Mouse (Mus musculus) heart, adult 18-20 months (tissue): ENCODE measurements around the gene C130032M10Rik. TPM values are rescaled to one million over a fixed set of nuclear protein-coding genes. Genes with fewer than 3 reads are reported as not detected.
A peak's percentile ranks its signal among the peaks of the same experiment; 100 is the strongest.
"Not testable (repeated sequence)": the region's sequence is repeated elsewhere in the genome, so short reads cannot be mapped to it uniquely, and the experiment has no call there.

ENCODE experiments used
- DNase-seq, 2 experiments: peaks; one replicate each; pipeline ENCODE4 v3.0.0; 2021 to 2022; ENCODE audit warnings: mixed read lengths in 1 of 2
- total RNA-seq, 2 experiments: library from RNA; stranded (reverse); gene quantifications; 2 replicates each; pipeline ENCODE4 v1.2.3; 2021

Gene C130032M10Rik
- total RNA-seq, 2 experiments from 2014 or later: not detected

DNA sequence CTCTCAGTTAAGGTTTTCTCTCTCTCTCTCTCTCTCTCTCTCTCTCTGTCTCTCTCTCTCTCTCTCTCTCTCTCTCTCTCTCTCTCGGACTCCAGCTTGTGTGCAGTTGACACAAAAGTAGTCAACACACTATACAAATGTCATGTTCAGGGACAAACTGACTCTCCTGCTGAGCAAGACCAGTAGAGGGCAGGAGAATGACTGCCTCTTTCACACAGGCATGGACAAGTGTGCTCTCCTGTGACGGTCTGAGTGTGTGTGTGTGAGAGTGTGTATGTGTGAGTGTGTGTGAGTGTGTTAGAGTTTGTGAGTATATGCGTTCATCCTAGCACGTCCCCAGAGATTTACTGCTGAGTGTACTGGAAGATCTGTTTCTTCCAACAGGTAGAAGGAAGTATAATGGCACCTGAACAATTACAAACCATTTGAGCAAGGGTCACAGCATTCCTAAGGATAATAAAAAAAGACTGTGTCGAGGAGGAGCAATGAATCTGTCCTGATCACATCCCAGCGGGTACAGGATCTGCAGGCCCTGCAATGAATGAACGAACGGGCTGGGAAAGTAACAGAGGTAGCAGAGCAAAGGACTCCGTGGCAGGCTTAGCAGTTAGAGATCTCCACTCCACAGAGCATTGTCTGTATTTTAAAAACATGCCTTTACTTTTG lies 3.4 kb downstream of the C130032M10Rik start:
- no peak for DNase-seq

GRCm38 (mm10) chr9:114520529-114520928 lies 5.0 kb downstream of the C130032M10Rik start:
- DNase-seq: not testable (repeated sequence)

DNA sequence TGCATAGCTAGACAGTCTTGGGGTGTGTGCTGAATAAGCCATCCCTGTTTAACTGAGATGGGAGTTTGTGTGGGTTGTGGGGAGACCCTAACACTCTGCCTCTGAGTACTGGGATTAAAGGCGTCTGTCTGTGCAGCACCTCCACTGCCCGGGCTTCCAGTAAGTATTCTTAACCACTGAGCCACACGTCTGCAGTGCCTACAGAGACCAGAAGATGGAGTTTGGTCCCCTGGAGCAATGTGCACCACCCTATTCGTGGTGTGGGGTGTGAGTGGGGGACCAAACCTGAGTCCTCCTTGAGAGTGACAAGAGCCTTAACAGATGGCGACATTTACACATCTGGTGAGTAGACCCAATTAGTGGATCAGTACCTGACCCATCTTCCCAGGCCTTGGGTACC lies 6.5 kb downstream of the C130032M10Rik start:
- no peak for DNase-seq

DNA sequence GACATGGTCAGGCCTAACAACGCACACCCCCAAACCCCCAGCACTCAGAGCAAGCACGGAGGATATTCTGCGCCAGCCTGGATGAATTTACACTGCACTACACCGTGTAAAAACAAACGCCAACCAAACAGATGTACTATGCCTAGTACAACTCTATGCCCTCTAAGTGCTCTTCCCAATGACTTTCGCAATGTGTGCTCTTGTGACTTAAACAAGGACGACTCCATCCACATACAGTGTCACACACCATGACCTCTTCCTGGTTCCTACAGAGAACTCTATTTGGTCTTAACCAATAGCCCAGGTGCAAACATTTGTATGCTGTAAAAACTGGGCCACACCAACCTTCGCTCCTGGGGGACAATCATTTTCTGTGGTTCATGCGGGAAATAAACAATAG lies 7.0 kb downstream of the C130032M10Rik start:
- DNase-seq: no peak

DNA sequence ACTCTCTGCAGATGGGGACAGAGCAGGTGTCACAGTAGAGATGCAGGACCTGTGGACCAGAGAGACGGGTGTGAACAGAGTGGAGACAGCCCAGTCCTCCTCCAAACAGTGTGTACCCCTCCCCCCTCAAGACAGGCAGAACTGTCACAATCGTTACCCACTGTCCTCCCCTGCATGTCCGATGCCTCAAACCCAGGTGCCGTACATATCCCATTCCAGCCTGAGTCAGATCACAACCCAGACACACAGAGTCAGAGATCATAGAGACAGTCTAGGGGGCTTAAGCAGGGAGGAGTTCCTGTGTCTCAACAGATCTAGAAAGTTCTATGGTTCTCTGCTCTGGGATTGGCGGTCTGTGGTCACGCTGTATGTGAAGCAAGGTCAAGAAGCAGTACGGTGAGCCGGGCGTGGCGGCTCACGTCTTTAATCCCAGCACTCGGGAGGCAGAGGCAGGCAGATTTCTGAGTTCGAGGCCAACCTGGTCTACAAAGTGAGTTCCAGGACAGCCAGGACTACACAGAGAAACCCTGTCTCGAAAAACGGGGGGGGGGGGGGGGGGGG lies 9.7 kb downstream of the C130032M10Rik start:
- no peak for DNase-seq

DNA sequence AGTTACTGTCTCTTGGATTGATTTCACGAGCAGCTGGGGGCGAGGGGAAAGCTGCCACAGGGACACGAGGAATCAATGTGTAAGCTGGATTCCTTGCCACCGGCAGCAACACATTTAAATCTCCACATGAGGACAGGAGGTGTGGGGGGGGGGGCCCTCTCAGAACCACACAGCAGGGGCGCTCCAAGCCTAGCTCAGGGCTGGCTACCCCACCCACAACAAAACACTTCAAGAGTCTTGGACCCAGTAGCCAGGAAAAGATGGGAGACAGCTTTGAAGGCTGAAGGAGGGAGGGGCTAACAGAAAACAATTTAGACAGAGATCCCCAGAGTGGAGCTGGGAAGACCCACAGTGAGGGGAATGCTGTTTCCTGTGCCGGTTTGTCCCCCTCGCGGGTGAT lies 10.4 kb downstream of the C130032M10Rik start:
- no peak for DNase-seq

GRCm38 (mm10) chr9:114526581-114526980 lies 11.1 kb downstream of the C130032M10Rik start:
- DNase-seq: peak in 1 of 2 experiments; percentile 13

DNA sequence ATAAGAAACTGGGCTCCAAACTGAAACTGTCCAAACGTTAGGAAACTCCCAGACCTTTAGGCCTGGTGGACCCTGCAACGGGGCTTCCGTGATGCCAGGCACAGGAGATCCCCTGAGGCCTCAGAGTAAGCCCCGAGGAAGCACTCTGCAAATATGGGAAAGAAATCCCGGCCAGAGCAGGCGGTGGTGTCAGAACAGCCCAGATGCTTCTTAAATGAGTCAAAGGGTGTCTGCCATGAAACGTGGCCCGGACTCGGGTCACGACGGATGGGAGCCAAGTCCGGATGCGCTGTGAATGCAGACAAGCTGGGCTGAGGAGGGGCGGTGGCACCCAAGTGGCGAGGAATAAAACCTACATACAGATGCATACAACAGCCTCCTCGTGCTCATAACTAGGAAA lies 11.6 kb downstream of the C130032M10Rik start:
- DNase-seq: peak; percentile 76

GRCm38 (mm10) chr9:114527992-114528679 lies 12.6 kb downstream of the C130032M10Rik start:
- peak; percentile 14 to 21 for DNase-seq

GRCm38 (mm10) chr9:114528680-114529048 lies 13.2 kb downstream of the C130032M10Rik start:
- peak; percentile 30 to 54 for DNase-seq

- DNase-seq: no peak
Measured at GRCm38 (mm10) chr9:114531276-114531675, 15.8 kb downstream of the C130032M10Rik start.

GRCm38 (mm10) chr9:114533848-114534247 lies 18.4 kb downstream of the C130032M10Rik start:
- no peak for DNase-seq

GRCm38 (mm10) chr9:114534747-114535517 lies 19.4 kb downstream of the C130032M10Rik start:
- no peak for DNase-seq

- DNase-seq: no peak
Measured at GRCm38 (mm10) chr9:114536628-114537027, 21.1 kb downstream of the C130032M10Rik start.

DNA sequence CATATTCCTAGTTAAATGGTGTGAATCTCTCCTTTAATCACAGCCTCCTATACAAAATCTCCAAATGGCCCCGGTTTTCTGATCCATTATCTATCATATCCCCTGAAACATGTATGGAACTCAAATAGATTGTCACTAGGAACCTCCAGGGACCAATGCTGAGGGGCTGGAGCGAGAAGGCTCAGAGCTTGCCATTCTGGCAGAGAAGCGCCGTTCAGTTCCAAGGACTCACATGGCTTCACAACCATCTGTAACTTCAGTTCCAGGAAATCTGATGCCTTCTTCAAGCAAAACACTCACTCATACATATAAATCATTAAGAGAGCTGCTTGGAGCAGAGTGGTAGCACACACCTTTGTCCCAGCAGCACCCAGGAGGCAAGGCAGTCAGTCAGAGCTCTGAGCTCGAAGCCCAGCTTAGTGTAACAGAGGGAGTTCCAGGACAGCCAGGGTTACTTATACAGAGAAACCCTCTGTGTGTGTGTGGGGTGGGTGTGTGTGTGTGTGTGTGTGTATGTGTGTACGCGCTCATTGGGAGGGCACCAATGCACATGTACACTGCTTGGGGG lies 23.6 kb downstream of the C130032M10Rik start:
- peak; percentile 11 to 23 for DNase-seq

- DNase-seq: peak; percentile 40 to 53
Measured at GRCm38 (mm10) chr9:114541279-114541741, 25.8 kb downstream of the C130032M10Rik start.

- DNase-seq: no peak
Measured at GRCm38 (mm10) chr9:114543882-114544753, 28.6 kb downstream of the C130032M10Rik start.

- DNase-seq: no peak
Measured at GRCm38 (mm10) chr9:114544754-114545393, 29.4 kb downstream of the C130032M10Rik start.

DNA sequence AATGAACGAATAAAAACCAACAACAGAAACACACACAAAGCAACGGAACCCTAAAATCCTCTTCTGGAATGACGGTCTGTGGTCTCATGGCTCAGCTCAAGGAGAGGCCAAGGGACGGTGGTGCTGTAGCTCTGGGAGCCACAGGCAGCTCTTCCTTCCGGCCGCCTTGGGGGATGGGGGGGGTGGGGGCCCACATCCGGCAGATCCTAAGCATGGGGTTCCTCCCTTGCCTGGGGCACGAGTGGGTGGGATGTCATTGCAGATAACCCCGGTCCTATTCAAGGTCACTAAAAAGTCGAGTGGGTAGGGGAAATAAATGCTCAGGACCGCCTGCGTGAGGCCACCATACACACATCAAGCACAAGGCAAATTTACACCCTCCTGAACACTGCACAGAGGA lies 31.3 kb downstream of the C130032M10Rik start:
- DNase-seq: no peak

- no peak for DNase-seq
Measured at GRCm38 (mm10) chr9:114547643-114548077, 32.2 kb downstream of the C130032M10Rik start.

- no peak for DNase-seq
Measured at GRCm38 (mm10) chr9:114548496-114548895, 33.0 kb downstream of the C130032M10Rik start.
